Mouse (Mus musculus): Measurements from ENCODE around the gene Dlg4.

- TF ChIP-seq CTCF (IDR thresholded peaks at IDR 0.05; ENCODE audit: extremely low read depth, insufficient read depth, insufficient read length, insufficient replicate concordance) (no peak), POLR2A (IDR thresholded peaks at IDR 0.05; ENCODE audit: low read depth, low read length) (no peak)
These were observed 1.1 kb upstream of the Dlg4 start for GRCm38 (mm10) chr11:70015677-70016076.

Data from spleen, adult 2 months (tissue).